Mouse (Mus musculus) erythroblast, embryonic 14.5 days (primary cell): ENCODE results near the gene Dusp11.

Source experiments
- GATA1 ChIP-seq: IDR thresholded peaks from 2 replicates; pipeline ENCODE4 v1.6.1; 2012; ENCODE audit warnings: low read length, inconsistent platforms, mixed read lengths
- TAL1 ChIP-seq: IDR thresholded peaks from 3 replicates; pipeline ENCODE4 v1.6.1; 2012; ENCODE audit warnings: low read length, inconsistent platforms, mixed read lengths

- no peak for TF ChIP-seq TAL1
- no peak for TF ChIP-seq GATA1
Measured at GRCm38 (mm10) chr6:85957581-85957980, 3.9 kb downstream of the Dusp11 start.
